Mouse (Mus musculus): ENCODE results near the gene Fam133b. TPM values are rescaled to one million over a fixed set of nuclear protein-coding genes. Genes with fewer than 3 reads are reported as not detected.

The Fam133b gene
- 33.9 TPM for polyA plus RNA-seq (2017; shearing (Covaris generic))

GRCm38 (mm10) chr5:3543629-3544479 is at the start of gene Fam133b:
Gene Fam133b (plus strand): TSS chr5:3543833.

GRCm38 (mm10) chr5:3571266-3571665 is 27.6 kb downstream of the Fam133b start, which contains the start of gene 1700109H08Rik:
Gene 1700109H08Rik (plus strand): TSS chr5:3571566.

GRCm38 (mm10) chr5:3595693-3596398 is 52.2 kb downstream of the Fam133b start, which contains the start of gene Pex1:
Gene Pex1 (plus strand): TSS chr5:3596066.

GRCm38 (mm10) chr5:3596399-3596766 is 52.8 kb downstream of the Fam133b start, which contains the start of gene Rbm48:
Gene Rbm48 (minus strand): TSS chr5:3596585.

Other genes with a start within 250 kb of the Fam133b start
- gene Cdk6, start 202.3 kb upstream of the Fam133b start, polyA plus RNA-seq (2017; shearing (Covaris generic)) = 37.2 TPM
- gene 1700109H08Rik, start 27.7 kb downstream of the Fam133b start, polyA plus RNA-seq (2017; shearing (Covaris generic)) = 7.7 TPM
- gene Pex1, start 52.2 kb downstream of the Fam133b start, polyA plus RNA-seq (2017; shearing (Covaris generic)) = 14.6 TPM
- 30.1 TPM for gene Rbm48, start 52.8 kb downstream of the Fam133b start, polyA plus RNA-seq (2017; shearing (Covaris generic))
- gene Tmbim7, start 107.3 kb downstream of the Fam133b start, polyA plus RNA-seq (2017; shearing (Covaris generic)) = not detected
- gene Gatad1, start 113.4 kb downstream of the Fam133b start, polyA plus RNA-seq (2017; shearing (Covaris generic)) = 23.0 TPM